Mouse (Mus musculus) myocyte (in vitro differentiated cells): ENCODE measurements at regions not wholly inside any gene's neighbourhood (a gene's known extent, or its start where the extent isn't known, plus 50 kb on each side); places are given as distances from the start of the nearest gene placed in this dataset.

ENCODE experiments used
- H3K27me3 ChIP-seq: one replicate; pipeline ENCODE4 v1.6.1; 2011; ENCODE audit not compliant: control insufficient read depth, insufficient read depth, insufficient read length
- H3K36me3 ChIP-seq: one replicate; pipeline ENCODE4 v1.6.1; 2011; ENCODE audit not compliant: control insufficient read depth, insufficient read depth
- H3K4me2 ChIP-seq: one replicate; pipeline ENCODE4 v1.6.1; 2011; ENCODE audit warnings: low read depth, control low read depth
- H3K4me3 ChIP-seq: one replicate; pipeline ENCODE4 v1.5.1; 2011; ENCODE audit warnings: mild to moderate bottlenecking, control low read depth, moderate library complexity
- H3K79me2 ChIP-seq: one replicate; pipeline ENCODE4 v1.6.1; 2011; ENCODE audit not compliant: control insufficient read depth, insufficient read depth
- H3ac ChIP-seq: one replicate; pipeline ENCODE4 v1.6.1; 2011; ENCODE audit not compliant: control insufficient read depth, insufficient read length
- CEBPB ChIP-seq: IDR thresholded peaks from 2 replicates; pipeline ENCODE4 v1.6.1; 2011; ENCODE audit warnings: mild to moderate bottlenecking, moderate library complexity; ENCODE audit not compliant: poor library complexity, insufficient read depth, severe bottlenecking
- E2F4 ChIP-seq: IDR thresholded peaks from one replicate; pipeline ENCODE4 v1.6.1; 2011; ENCODE audit warnings: mild to moderate bottlenecking, control low read depth, moderate library complexity; ENCODE audit not compliant: insufficient read depth
- MAX ChIP-seq: IDR thresholded peaks from one replicate; pipeline ENCODE4 v1.6.1; 2011; ENCODE audit warnings: low read depth, mild to moderate bottlenecking, control low read depth
- MYOD1 ChIP-seq, 3 experiments: IDR thresholded peaks; one replicate each; pipeline ENCODE4 v1.6.1; 2011; ENCODE audit warnings: control low read depth in 2 of 3, low read depth in 2 of 3, mild to moderate bottlenecking in 2 of 3, moderate library complexity in 1 of 3; ENCODE audit not compliant: insufficient read length in 2 of 3, control insufficient read depth in 1 of 3
- MYOG ChIP-seq, 3 experiments: IDR thresholded peaks; one replicate each; pipeline ENCODE4 v1.6.1; 2011; ENCODE audit warnings: control low read depth in 2 of 3, low read depth in 2 of 3, mild to moderate bottlenecking in 2 of 3; ENCODE audit not compliant: insufficient read length in 2 of 3, control insufficient read depth in 1 of 3, insufficient read depth in 1 of 3
- POLR2A ChIP-seq: IDR thresholded peaks from one replicate; pipeline ENCODE4 v1.6.1; 2011; ENCODE audit warnings: low read depth, mild to moderate bottlenecking, control low read depth, moderate library complexity; ENCODE audit not compliant: insufficient read length
- POLR2AphosphoS2 ChIP-seq: IDR thresholded peaks from one replicate; pipeline ENCODE4 v1.6.1; 2011; ENCODE audit warnings: low read depth, control low read depth; ENCODE audit not compliant: insufficient read length
- REST ChIP-seq: IDR thresholded peaks from one replicate; pipeline ENCODE4 v1.6.1; 2011; ENCODE audit warnings: mild to moderate bottlenecking, control low read depth, moderate library complexity; ENCODE audit not compliant: insufficient read depth, insufficient read length
- SRF ChIP-seq: IDR thresholded peaks from one replicate; pipeline ENCODE4 v1.6.1; 2011; ENCODE audit warnings: low read depth; ENCODE audit not compliant: control insufficient read depth, insufficient read length
- TCF12 ChIP-seq: IDR thresholded peaks from one replicate; pipeline ENCODE4 v1.6.1; 2011; ENCODE audit warnings: mild to moderate bottlenecking, control low read depth; ENCODE audit not compliant: poor library complexity, insufficient read depth, severe bottlenecking
- TCF3 ChIP-seq: IDR thresholded peaks from one replicate; pipeline ENCODE4 v1.6.1; 2011; ENCODE audit warnings: low read depth, control low read depth; ENCODE audit not compliant: insufficient read length
- USF1 ChIP-seq: IDR thresholded peaks from one replicate; pipeline ENCODE4 v1.6.1; 2011; ENCODE audit warnings: low read depth, mild to moderate bottlenecking, control low read depth, moderate library complexity

- H3K4me2 ChIP-seq: no peak overlapping the region
- H3K4me3 ChIP-seq: no peak overlapping the region
- TF ChIP-seq SRF (no peak), MYOD1 (IDR thresholded peaks at IDR 0.05; ENCODE audit: control insufficient read depth in 1 of 3, insufficient read length in 2 of 3, low read depth in 2 of 3) (no peak), E2F4 (no peak), TCF3 (no peak), MAX (no peak), CEBPB (no peak), MYOG (IDR thresholded peaks at IDR 0.05; ENCODE audit: control insufficient read depth in 1 of 3, insufficient read depth in 1 of 3, insufficient read length in 2 of 3, low read depth in 2 of 3) (no peak), TCF12 (no peak), USF1 (no peak), REST (no peak), POLR2A (no peak), POLR2AphosphoS2 (no peak)
- H3ac ChIP-seq: no peak overlapping the region
- H3K36me3 ChIP-seq: no peaks in the 10 kb centered on the region
- H3K79me2 ChIP-seq: no peaks in the 10 kb centered on the region
- no peaks in the 10 kb centered on the region for H3K27me3 ChIP-seq
Observed at GRCm38 (mm10) chr13:5802079-5802478, 59.2 kb upstream of the Klf6 start.

GRCm38 (mm10) chr13:5802826-5803225, 58.5 kb upstream of the Klf6 start:
- no peaks in the 10 kb centered on the region for H3K27me3 ChIP-seq
- H3K36me3 ChIP-seq: no peaks in the 10 kb centered on the region
- no peak overlapping the region for H3K4me2 ChIP-seq
- no peaks in the 10 kb centered on the region for H3K79me2 ChIP-seq
- no peak overlapping the region for H3ac ChIP-seq
- TF ChIP-seq MYOG (IDR thresholded peaks at IDR 0.05; ENCODE audit: control insufficient read depth in 1 of 3, insufficient read depth in 1 of 3, insufficient read length in 2 of 3, low read depth in 2 of 3) (no peak), MYOD1 (IDR thresholded peaks at IDR 0.05; ENCODE audit: control insufficient read depth in 1 of 3, insufficient read length in 2 of 3, low read depth in 2 of 3) (no peak), POLR2AphosphoS2 (no peak), TCF3 (no peak)
- H3K4me3 ChIP-seq: no peak overlapping the region

- H3K36me3 ChIP-seq: no peaks in the 10 kb centered on the region
- no peak for TF ChIP-seq POLR2AphosphoS2
- no peak for TF ChIP-seq SRF
- TF ChIP-seq USF1: peak; percentile 55
- no peak for TF ChIP-seq MAX
- TF ChIP-seq MYOD1 (IDR thresholded peaks at IDR 0.05; ENCODE audit: control insufficient read depth in 1 of 3, insufficient read length in 2 of 3, low read depth in 2 of 3): no peak
- no peaks in the 10 kb centered on the region for H3K79me2 ChIP-seq
- no peak overlapping the region for H3K4me3 ChIP-seq
- no peaks in the 10 kb centered on the region for H3K27me3 ChIP-seq
- H3ac ChIP-seq: no peak overlapping the region
- H3K4me2 ChIP-seq: peak overlapping the region; percentile 59
Observed at GRCm38 (mm10) chr13:5803540-5804380, 57.5 kb upstream of the Klf6 start.

DNA sequence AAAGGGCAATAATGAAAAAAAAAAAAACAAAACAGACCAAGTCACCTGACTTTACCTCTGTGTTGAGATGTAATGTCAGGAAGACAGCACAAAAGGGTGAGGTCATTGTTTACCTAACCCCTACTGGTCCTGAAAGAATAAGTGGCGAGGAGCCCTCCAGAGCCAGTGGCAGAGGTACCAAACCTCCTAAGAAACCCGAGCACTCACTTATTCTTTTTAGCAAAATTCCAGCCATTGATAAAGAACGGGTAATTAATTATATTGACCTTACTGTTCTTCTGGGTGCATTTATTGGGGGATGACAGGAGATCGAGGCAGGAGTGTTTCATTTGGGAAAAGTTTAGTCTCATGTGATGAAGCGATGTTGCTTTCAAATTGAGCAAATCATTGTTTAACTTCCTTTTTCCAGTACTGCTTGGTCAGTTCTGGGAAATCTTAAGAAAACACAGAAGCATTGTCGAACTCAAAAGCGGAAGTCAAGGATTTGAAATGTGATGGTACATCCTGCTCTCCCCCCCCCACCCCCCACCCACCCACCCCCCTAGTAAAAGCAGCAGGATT, 56.8 kb upstream of the Klf6 start:
- Histone ChIP-seq H3K36me3 (no peaks in the 10 kb centered on the region), H3K4me2 (peak overlapping the region; percentile 59), H3K27me3 (no peaks in the 10 kb centered on the region), H3K4me3 (no peak overlapping the region), H3K79me2 (no peaks in the 10 kb centered on the region), H3ac (no peak overlapping the region)
- no peak for TF ChIP-seq USF1
- TF ChIP-seq TCF12: no peak
- TF ChIP-seq MYOD1 (IDR thresholded peaks at IDR 0.05; ENCODE audit: control insufficient read depth in 1 of 3, insufficient read length in 2 of 3, low read depth in 2 of 3): no peak
- TF ChIP-seq TCF3: no peak
- TF ChIP-seq REST: no peak
- TF ChIP-seq POLR2A: no peak
- no peak for TF ChIP-seq SRF
- no peak for TF ChIP-seq MYOG (IDR thresholded peaks at IDR 0.05; ENCODE audit: control insufficient read depth in 1 of 3, insufficient read depth in 1 of 3, insufficient read length in 2 of 3, low read depth in 2 of 3)
- TF ChIP-seq E2F4: no peak
- no peak for TF ChIP-seq MAX
- TF ChIP-seq CEBPB: no peak

GRCm38 (mm10) chr13:5808380-5808779, 52.9 kb upstream of the Klf6 start:
- H3K27me3 ChIP-seq: no peaks in the 10 kb centered on the region
- H3K79me2 ChIP-seq: no peaks in the 10 kb centered on the region
- no peaks in the 10 kb centered on the region for H3K36me3 ChIP-seq
- H3K4me3 ChIP-seq: no peak overlapping the region
- no peak overlapping the region for H3ac ChIP-seq
- H3K4me2 ChIP-seq: no peak overlapping the region
- TF ChIP-seq TCF3 (no peak), POLR2A (no peak), USF1 (no peak), E2F4 (no peak), MAX (no peak), MYOD1 (IDR thresholded peaks at IDR 0.05; ENCODE audit: control insufficient read depth in 1 of 3, insufficient read length in 2 of 3, low read depth in 2 of 3) (no peak), REST (no peak), TCF12 (no peak), CEBPB (no peak), POLR2AphosphoS2 (no peak), MYOG (IDR thresholded peaks at IDR 0.05; ENCODE audit: control insufficient read depth in 1 of 3, insufficient read depth in 1 of 3, insufficient read length in 2 of 3, low read depth in 2 of 3) (no peak), SRF (no peak)
